Mouse (Mus musculus): ENCODE measurements at regions not wholly inside any gene's neighbourhood (a gene's known extent, or its start where the extent isn't known, plus 50 kb on each side); places are given as distances from the start of the nearest gene placed in this dataset.

DNA sequence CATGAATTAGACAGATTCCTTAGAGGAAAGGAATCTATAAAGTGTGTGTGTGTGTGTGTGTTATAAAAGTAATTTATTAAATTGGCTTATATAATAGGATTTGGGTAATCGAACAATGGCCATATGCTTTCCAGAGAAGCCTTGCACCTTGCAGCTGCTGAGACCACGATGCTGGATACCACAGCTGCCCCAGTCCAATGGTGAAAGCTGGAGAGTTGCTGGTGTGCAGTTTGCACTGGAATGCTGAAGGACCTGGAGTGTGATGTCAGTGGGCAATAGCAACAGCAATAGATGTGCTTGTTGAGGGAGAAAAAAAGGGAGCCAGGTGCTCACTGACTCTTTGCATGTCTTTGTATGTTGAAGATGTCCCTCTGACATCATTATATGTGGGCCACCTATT lies 207.3 kb downstream of the Gm5426 start:
- no peak for TF ChIP-seq POLR2A (IDR thresholded peaks at IDR 0.05; ENCODE audit: extremely low read depth, insufficient read depth, low read length)
- TF ChIP-seq CTCF (IDR thresholded peaks at IDR 0.05; ENCODE audit: extremely low read depth, insufficient read depth, low read length) = no peak
